Mouse (Mus musculus): ENCODE data around the gene D11Wsu47e.

The D11Wsu47e gene

GRCm38 (mm10) chr11:113666205-113666604 lies 18.0 kb upstream of the D11Wsu47e start:
- no peak for DNase-seq (ENCODE audit: low read depth, low spot score)

GRCm38 (mm10) chr11:113666648-113667047 lies 17.6 kb upstream of the D11Wsu47e start:
- DNase-seq (ENCODE audit: low read depth, low spot score), result no peak

- DNase-seq (ENCODE audit: low read depth, low spot score), result no peak
Measured at GRCm38 (mm10) chr11:113667122-113667521, 17.1 kb upstream of the D11Wsu47e start.

DNA sequence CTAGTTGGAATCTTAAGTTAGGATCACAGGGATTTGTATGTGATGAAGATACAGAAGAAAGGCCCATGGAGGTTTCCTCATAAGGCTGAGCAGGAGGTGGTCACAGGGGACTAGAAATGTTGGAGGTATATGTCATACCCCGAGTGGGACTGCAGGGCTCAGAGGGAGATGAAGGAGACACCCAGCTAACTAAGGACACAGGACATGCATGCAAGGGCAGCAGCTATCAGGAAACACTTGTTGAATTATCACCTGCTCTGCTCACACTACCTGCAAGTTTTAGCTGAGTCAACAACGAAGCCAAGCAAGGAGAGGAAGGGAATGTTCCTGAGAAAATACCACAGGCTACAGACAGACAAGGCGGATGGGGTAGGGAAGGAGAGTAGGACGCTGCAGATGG lies 16.5 kb upstream of the D11Wsu47e start:
- DNase-seq (ENCODE audit: low read depth, low spot score), result no peak

GRCm38 (mm10) chr11:113668857-113669256 lies 15.4 kb upstream of the D11Wsu47e start:
- DNase-seq (ENCODE audit: low read depth, low spot score), result no peak

GRCm38 (mm10) chr11:113669711-113670110 lies 14.5 kb upstream of the D11Wsu47e start:
- no peak for DNase-seq (ENCODE audit: low read depth, low spot score)

GRCm38 (mm10) chr11:113673614-113674013 lies 10.6 kb upstream of the D11Wsu47e start:
- no peak for DNase-seq (ENCODE audit: low read depth, low spot score)

DNA sequence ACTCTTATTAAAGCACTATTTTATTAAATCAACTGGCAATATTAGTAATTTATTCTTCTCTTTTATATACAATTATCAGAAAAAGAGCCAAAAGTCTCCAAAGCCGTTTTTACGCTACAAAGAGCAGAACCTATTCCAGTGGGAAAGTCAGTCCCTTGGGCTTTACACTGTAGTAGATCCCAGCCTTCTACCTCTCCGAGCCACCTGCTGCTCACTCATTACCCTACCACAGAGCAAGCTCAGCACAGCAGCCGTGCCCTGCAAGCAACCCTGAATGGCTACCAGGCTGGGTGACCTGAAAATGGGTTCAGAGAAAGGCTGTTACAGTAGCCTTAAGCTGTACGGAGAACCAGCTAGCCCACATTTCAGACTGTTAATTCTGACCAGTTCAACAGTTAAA lies 9.6 kb upstream of the D11Wsu47e start:
- no peak for DNase-seq (ENCODE audit: low read depth, low spot score)

DNA sequence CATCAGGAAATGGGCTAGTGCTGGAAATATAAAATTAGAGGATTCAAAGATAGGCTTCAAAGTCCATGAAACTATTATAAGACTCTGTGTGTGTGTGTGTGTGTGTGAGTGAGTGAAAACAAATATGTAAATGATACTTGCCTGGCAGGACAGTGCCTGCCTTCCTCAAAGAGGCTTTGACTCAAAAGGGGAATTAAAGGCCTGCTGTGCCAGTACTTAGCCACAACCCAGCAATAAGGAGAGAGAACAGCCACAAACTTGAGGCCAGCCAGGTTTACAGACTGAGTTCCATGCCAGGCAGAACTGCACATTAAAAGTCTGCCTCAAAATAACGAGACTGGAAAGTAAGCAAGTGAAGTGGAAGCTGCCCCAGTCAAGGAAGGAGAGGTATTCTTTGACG lies 7.4 kb upstream of the D11Wsu47e start:
- DNase-seq (ENCODE audit: low read depth, low spot score), result no peak

GRCm38 (mm10) chr11:113677378-113677777 lies 6.8 kb upstream of the D11Wsu47e start:
- DNase-seq (ENCODE audit: low read depth, low spot score), result no peak

- no peak for DNase-seq (ENCODE audit: low read depth, low spot score)
Measured at GRCm38 (mm10) chr11:113678373-113678772, 5.8 kb upstream of the D11Wsu47e start.

DNA sequence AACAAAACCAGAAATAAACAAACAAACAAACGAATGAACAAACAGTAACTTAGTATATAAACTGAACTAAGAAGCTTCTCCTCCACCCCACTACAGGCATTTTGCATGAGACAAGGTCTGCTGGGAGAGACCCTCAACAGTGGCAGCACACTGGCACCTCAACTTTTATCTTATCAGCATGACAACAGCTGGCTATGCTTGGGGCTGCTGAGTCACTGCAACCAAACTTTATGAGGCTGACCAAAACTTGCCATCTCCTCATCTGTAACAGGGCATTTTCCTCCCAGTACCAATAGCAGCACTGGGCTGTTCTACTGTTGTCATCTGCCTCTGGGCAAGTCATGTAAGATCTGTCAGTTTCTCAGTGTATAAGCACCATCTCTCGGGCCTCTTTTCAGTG lies 3.3 kb upstream of the D11Wsu47e start:
- no peak for DNase-seq (ENCODE audit: low read depth, low spot score)

GRCm38 (mm10) chr11:113681979-113682378 lies 2.2 kb upstream of the D11Wsu47e start:
- DNase-seq (ENCODE audit: low read depth, low spot score), result no peak

DNA sequence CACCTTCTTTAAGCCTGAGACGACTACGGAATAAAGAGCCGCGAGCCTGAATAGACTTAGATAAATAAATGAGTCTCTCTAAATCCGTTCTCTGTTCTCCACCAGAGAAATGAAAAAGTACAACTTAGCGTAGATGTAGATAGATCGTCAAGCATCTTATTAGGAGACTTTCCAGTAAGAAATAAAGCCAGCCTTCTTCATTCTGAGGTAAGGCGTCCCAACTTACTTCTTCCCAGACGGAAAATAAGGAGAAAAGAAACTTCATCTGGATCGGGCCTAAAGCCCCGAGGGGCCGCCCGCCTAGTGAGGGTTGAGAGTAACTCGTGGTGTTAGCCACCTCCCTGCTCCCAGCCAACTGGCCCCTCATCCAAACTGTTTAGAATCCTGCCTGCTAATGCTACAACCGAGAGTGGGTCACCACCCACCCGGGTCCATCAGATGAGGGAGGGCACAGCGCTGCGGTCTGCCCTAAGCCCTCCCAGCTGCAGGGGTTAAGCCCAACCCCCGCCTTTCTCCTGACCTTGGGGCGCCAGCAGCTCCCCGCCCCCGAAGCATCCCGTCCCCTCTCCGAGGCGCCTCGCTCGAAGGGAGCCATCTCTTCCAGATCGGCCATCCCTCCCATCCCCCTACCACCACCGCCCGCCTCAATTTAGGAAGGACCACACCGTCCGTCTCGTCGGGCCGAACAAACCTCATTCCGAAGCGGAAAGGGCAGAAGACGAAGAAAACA lies 1.1 kb upstream of the D11Wsu47e start:
- no peak for DNase-seq (ENCODE audit: low read depth, low spot score)

DNA sequence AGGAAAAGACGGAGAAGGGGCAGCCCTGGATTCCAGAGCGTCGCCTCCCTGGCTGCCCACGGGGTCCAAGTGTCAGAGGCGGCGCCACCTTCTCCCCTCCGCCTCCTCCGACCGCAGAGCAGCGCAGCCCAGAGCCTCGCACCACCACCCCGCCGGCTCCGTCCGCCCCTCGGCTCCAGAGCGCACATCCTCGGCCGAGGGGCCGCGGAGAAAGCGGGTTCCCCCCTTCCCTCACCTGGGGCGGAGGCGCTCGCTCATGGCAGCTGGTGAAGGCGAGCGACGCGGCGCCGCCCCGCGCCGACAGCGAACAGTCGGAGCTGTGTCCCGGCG lies 620 bp upstream of the D11Wsu47e start:
- no peak for DNase-seq (ENCODE audit: low read depth, low spot score)

- no peak for DNase-seq (ENCODE audit: low read depth, low spot score)
Measured at GRCm38 (mm10) chr11:113684707-113685426, 655 bp downstream of the D11Wsu47e start.

- no peak for DNase-seq (ENCODE audit: low read depth, low spot score)
Measured at GRCm38 (mm10) chr11:113687031-113687430, 2.8 kb downstream of the D11Wsu47e start.

GRCm38 (mm10) chr11:113690506-113690905 lies 6.3 kb downstream of the D11Wsu47e start:
- DNase-seq (ENCODE audit: low read depth, low spot score), result peak; percentile 79

DNA sequence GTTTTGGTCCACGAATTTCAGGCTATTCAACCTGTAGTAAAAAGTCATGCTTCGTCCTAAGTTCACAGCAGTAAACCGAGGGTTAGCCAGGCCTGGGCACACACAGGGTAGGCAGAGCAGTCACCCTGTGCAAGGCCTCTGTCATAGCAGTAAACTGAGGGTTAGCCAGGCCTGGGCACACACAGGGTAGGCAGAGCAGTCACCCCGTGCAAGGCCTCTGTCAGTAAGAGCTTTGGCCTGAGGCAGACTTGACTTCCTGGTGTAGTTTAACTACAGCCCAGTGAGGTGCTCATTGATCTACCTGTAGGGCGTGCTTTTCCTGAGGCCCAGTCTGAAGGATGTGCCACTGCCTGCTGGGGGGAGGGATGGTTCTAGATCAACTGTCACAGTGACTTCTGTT lies 7.1 kb downstream of the D11Wsu47e start:
- DNase-seq (ENCODE audit: low read depth, low spot score), result no peak

- DNase-seq (ENCODE audit: low read depth, low spot score), result no peak
Measured at GRCm38 (mm10) chr11:113691851-113692250, 7.6 kb downstream of the D11Wsu47e start.

- DNase-seq (ENCODE audit: low read depth, low spot score), result no peak
Measured at GRCm38 (mm10) chr11:113697571-113697970, 13.4 kb downstream of the D11Wsu47e start.

DNA sequence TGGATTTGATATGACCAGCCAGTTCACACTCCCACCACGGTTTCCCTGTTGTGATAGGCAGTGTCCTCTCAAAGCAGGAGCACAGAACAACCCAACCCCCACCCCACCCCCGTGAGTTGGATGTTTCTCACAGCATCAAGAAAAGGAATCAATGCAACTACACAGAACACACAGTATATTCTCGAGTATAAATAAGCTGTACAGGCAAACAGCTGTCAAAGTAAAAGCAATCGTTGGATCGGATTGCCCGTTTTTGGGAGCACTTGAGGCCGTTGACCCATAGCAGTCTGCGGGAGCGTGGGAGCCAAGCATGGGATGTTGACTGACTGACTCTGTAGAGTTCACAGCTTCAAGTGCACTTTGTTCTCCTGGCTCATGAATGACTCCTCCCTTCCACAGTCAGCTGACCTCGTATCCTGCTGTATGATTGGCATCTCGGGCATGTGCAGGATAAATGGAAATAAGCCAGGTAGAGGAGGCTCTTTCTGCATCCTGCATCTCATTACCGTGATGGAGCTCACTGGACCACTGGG lies 13.9 kb downstream of the D11Wsu47e start:
- no peak for DNase-seq (ENCODE audit: low read depth, low spot score)

DNA sequence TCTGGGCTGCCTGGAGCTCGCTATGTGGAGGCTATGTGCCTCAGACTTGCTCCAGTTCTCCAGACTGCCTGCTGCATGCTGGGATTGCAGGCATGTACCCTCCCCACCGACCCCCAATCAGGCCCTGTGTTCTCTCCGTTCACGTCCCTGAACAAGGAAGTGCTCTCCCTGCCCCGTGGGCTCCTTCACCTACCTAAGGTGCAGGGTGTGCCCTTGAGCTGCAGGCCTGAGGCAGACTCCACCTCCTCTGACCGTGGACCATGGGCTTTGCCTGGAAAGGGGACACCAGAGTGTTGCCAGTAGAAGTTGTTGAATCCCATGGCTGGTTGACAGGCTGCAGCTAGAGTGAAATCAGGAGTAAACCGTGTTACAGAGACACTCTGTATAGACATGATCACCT lies 15.4 kb downstream of the D11Wsu47e start:
- DNase-seq (ENCODE audit: low read depth, low spot score), result no peak
